Mouse (Mus musculus) midbrain, postnatal 0 days (tissue): ENCODE data around the gene Epb41l2. TPM values are rescaled to one million over a fixed set of nuclear protein-coding genes. Genes with fewer than 3 reads are reported as not detected.

Experiments
- ATAC-seq: fragments of 200-750 bp; cut with Nextera tagmentation; 2 replicates; pipeline ENCODE4 v1.8.0; 2017; ENCODE audit warnings: moderate number of reproducible peaks, mild to moderate bottlenecking, moderate TSS enrichment, moderate library complexity; ENCODE audit not compliant: low FRiP score
- DNase-seq: peaks from one replicate; pipeline ENCODE4 v3.0.0-alpha.2; 2015; ENCODE audit warnings: low spot score
- H3K27ac ChIP-seq: fragments of 300-500 bp; sonication (generic); 2 replicates; pipeline ENCODE4 v1.5.1; 2014; ENCODE audit warnings: low read depth, mild to moderate bottlenecking, low read length, mixed read lengths
- H3K27me3 ChIP-seq: fragments of 300-500 bp; sonication (generic); 2 replicates; pipeline ENCODE4 v1.6.1; 2014; ENCODE audit warnings: low read length, control low read depth, mixed read lengths; ENCODE audit not compliant: insufficient read depth
- H3K36me3 ChIP-seq: fragments of 300-500 bp; sonication (generic); 2 replicates; pipeline ENCODE4 v1.6.1; 2014; ENCODE audit warnings: low read length, control low read depth, mixed read lengths; ENCODE audit not compliant: insufficient read depth
- H3K4me1 ChIP-seq: fragments of 300-500 bp; sonication (generic); 2 replicates; pipeline ENCODE4 v1.6.1; 2014; ENCODE audit warnings: mild to moderate bottlenecking, control low read depth, antibody characterized with exemption, low read length, mixed read lengths; ENCODE audit not compliant: insufficient read depth
- H3K4me2 ChIP-seq: fragments of 300-500 bp; sonication (generic); 2 replicates; pipeline ENCODE4 v1.6.1; 2014; ENCODE audit warnings: low read depth, mild to moderate bottlenecking, low read length, mixed read lengths; ENCODE audit not compliant: poor library complexity, severe bottlenecking
- H3K4me3 ChIP-seq: fragments of 300-500 bp; sonication (generic); 2 replicates; pipeline ENCODE4 v1.5.1; 2014; ENCODE audit warnings: low read depth, mild to moderate bottlenecking, low read length, moderate library complexity
- H3K9ac ChIP-seq: fragments of 300-500 bp; sonication (generic); replicated peaks from 2 replicates; pipeline ENCODE4 v1.6.1; 2014; ENCODE audit warnings: mild to moderate bottlenecking, low read length, moderate library complexity, mixed read lengths; ENCODE audit not compliant: poor library complexity, severe bottlenecking
- H3K9me3 ChIP-seq: fragments of 300-500 bp; sonication (generic); 2 replicates; pipeline ENCODE4 v1.6.1; 2016; ENCODE audit warnings: low read length, control low read depth
- CTCF ChIP-seq: IDR thresholded peaks from 2 replicates; pipeline ENCODE4 v1.5.1; 2016; ENCODE audit warnings: antibody characterized with exemption, mild to moderate bottlenecking
- WGBS: fragments of 180-500 bp; shearing (Covaris S2); extraction: QIAGEN DNeasy Blood & Tissue Kit; methylation state at CpG from one replicate; pipeline ENCODE4 v1.1.7; 2014; 5-methylcytosine and 5-hydroxymethylcytosine counted together
- polyA plus RNA-seq: library from polyadenylated mRNA; unstranded; fragments of >200 nt; fragmentation: Nextera tagmentation; extraction: Ambion mirVana; gene quantifications from 2 replicates; pipeline ENCODE4 v1.2.1, GENCODE M21; 2015
- total RNA-seq: library from RNA; depleted of rRNA; stranded (reverse); fragments of >200 nt; gene quantifications from 2 replicates; pipeline ENCODE4 v1.2.3, GENCODE M21; 2014

Gene Epb41l2
- total and polyA plus RNA-seq, 2 experiments from 2014 or later: 21.8 to 51.7 TPM

GRCm38 (mm10) chr10:25399016-25399415 lies 39.4 kb downstream of the Epb41l2 start:
- 87% methylated on average over 4 of the region's 4 CpGs for WGBS
- Histone ChIP-seq H3K9me3 (no peaks in the 10 kb centered on the region), H3K4me2 (no peak overlapping the region), H3K36me3 (no peaks in the 10 kb centered on the region), H3K27me3 (no peaks in the 10 kb centered on the region), H3K9ac (no peak overlapping the region), H3K4me3 (no peak overlapping the region), H3K4me1 (no peaks in the 10 kb centered on the region), H3K27ac (no peak overlapping the region)
- ATAC-seq (no peak), DNase-seq (no peak)
- TF ChIP-seq CTCF: no peak

GRCm38 (mm10) chr10:25400076-25400475 lies 40.5 kb downstream of the Epb41l2 start:
- Histone ChIP-seq H3K27ac (no peak overlapping the region), H3K4me3 (no peak overlapping the region), H3K27me3 (no peaks in the 10 kb centered on the region), H3K9me3 (no peaks in the 10 kb centered on the region), H3K36me3 (no peaks in the 10 kb centered on the region), H3K4me1 (no peaks in the 10 kb centered on the region), H3K9ac (no peak overlapping the region), H3K4me2 (no peak overlapping the region)
- WGBS: 61% methylated on average over 8 of the region's 8 CpGs
- DNase-seq (no peak), ATAC-seq (no peak)
- TF ChIP-seq CTCF: no peak

- Histone ChIP-seq H3K4me1 (no peaks in the 10 kb centered on the region), H3K4me3 (no peak overlapping the region), H3K36me3 (no peaks in the 10 kb centered on the region), H3K27ac (no peak overlapping the region), H3K4me2 (no peak overlapping the region), H3K9me3 (no peaks in the 10 kb centered on the region), H3K9ac (no peak overlapping the region), H3K27me3 (no peaks in the 10 kb centered on the region)
- ATAC-seq (no peak), DNase-seq (no peak)
- TF ChIP-seq CTCF: no peak
- WGBS: 90% methylated on average over 9 of the region's 9 CpGs
Measured at GRCm38 (mm10) chr10:25400646-25401045, 41.0 kb downstream of the Epb41l2 start.

- H3K9me3 ChIP-seq: no peaks in the 10 kb centered on the region
- no peaks in the 10 kb centered on the region for H3K27me3 ChIP-seq
- no peak for TF ChIP-seq CTCF
- no peak overlapping the region for H3K4me2 ChIP-seq
- H3K9ac ChIP-seq: no peak overlapping the region
- ATAC-seq (no peak), DNase-seq (no peak)
- 93% methylated on average over 2 of the region's 2 CpGs for WGBS
- H3K4me1 ChIP-seq: no peaks in the 10 kb centered on the region
- H3K4me3 ChIP-seq: no peak overlapping the region
- H3K36me3 ChIP-seq: no peaks in the 10 kb centered on the region
- H3K27ac ChIP-seq: no peak overlapping the region
Measured at GRCm38 (mm10) chr10:25401356-25401755, 41.8 kb downstream of the Epb41l2 start.

- Histone ChIP-seq H3K36me3 (no peaks in the 10 kb centered on the region), H3K4me2 (no peak overlapping the region), H3K27me3 (no peaks in the 10 kb centered on the region), H3K9ac (no peak overlapping the region), H3K9me3 (no peaks in the 10 kb centered on the region), H3K4me3 (no peak overlapping the region), H3K27ac (no peak overlapping the region), H3K4me1 (no peaks in the 10 kb centered on the region)
- TF ChIP-seq CTCF: no peak
- no peak for ATAC-seq
- 38% methylated on average over 1 of the region's 1 CpGs for WGBS
- DNase-seq: no peak
Measured at GRCm38 (mm10) chr10:25402886-25403285, 43.3 kb downstream of the Epb41l2 start.

- TF ChIP-seq CTCF: no peak
- no peak overlapping the region for H3K27ac ChIP-seq
- H3K27me3 ChIP-seq: no peaks in the 10 kb centered on the region
- H3K9me3 ChIP-seq: no peaks in the 10 kb centered on the region
- no peaks in the 10 kb centered on the region for H3K36me3 ChIP-seq
- ATAC-seq (no peak), DNase-seq (no peak)
- no peak overlapping the region for H3K4me3 ChIP-seq
- H3K9ac ChIP-seq: no peak overlapping the region
- no peaks in the 10 kb centered on the region for H3K4me1 ChIP-seq
- no peak overlapping the region for H3K4me2 ChIP-seq
- 76% methylated on average over 15 of the region's 15 CpGs for WGBS
Measured at GRCm38 (mm10) chr10:25403813-25404701, 44.5 kb downstream of the Epb41l2 start.
